Mouse (Mus musculus): ENCODE results near the gene Ier5l. TPM values are rescaled to one million over a fixed set of nuclear protein-coding genes. Genes with fewer than 3 reads are reported as not detected.

The Ier5l gene
- polyA plus RNA-seq, 1 experiment: 2.2 TPM

- Histone ChIP-seq H3K27me3 (ENCODE audit: control insufficient read depth, insufficient read depth, low read length) (no peaks in the 10 kb centered on the region), H3K4me3 (ENCODE audit: control insufficient read depth, low read depth, low read length) (no peak overlapping the region), H3K27ac (ENCODE audit: control insufficient read depth, insufficient read depth, low read depth, low read length) (no peak overlapping the region), H3K36me3 (ENCODE audit: control insufficient read depth, insufficient read depth, low read length) (no peaks in the 10 kb centered on the region), H3K4me1 (ENCODE audit: control insufficient read depth, insufficient read depth, low read length) (peaks cover 6% of the 10 kb centered on the region)
- TF ChIP-seq POLR2A (IDR thresholded peaks at IDR 0.05; ENCODE audit: control insufficient read depth, low read depth, low read length) (no peak), CTCF (IDR thresholded peaks at IDR 0.05; ENCODE audit: control insufficient read depth, insufficient read depth, insufficient replicate concordance, low read depth, low read length) (no peak)
Measured at GRCm38 (mm10) chr2:30495909-30496861, 22.2 kb upstream of the Ier5l start.

- H3K27me3 ChIP-seq (ENCODE audit: control insufficient read depth, insufficient read depth, low read length): no peaks in the 10 kb centered on the region
- peaks cover 6% of the 10 kb centered on the region for H3K4me1 ChIP-seq (ENCODE audit: control insufficient read depth, insufficient read depth, low read length)
- H3K36me3 ChIP-seq (ENCODE audit: control insufficient read depth, insufficient read depth, low read length): no peaks in the 10 kb centered on the region
- TF ChIP-seq POLR2A (IDR thresholded peaks at IDR 0.05; ENCODE audit: control insufficient read depth, low read depth, low read length) (no peak), CTCF (IDR thresholded peaks at IDR 0.05; ENCODE audit: control insufficient read depth, insufficient read depth, insufficient replicate concordance, low read depth, low read length) (no peak)
- no peak overlapping the region for H3K4me3 ChIP-seq (ENCODE audit: control insufficient read depth, low read depth, low read length)
- no peak overlapping the region for H3K27ac ChIP-seq (ENCODE audit: control insufficient read depth, insufficient read depth, low read depth, low read length)
Measured at GRCm38 (mm10) chr2:30495000-30495908, 21.2 kb upstream of the Ier5l start.

GRCm38 (mm10) chr2:30490384-30490783 is 16.4 kb upstream of the Ier5l start:
- no peak overlapping the region for H3K27ac ChIP-seq (ENCODE audit: control insufficient read depth, insufficient read depth, low read depth, low read length)
- TF ChIP-seq POLR2A (IDR thresholded peaks at IDR 0.05; ENCODE audit: control insufficient read depth, low read depth, low read length): no peak
- TF ChIP-seq CTCF (IDR thresholded peaks at IDR 0.05; ENCODE audit: control insufficient read depth, insufficient read depth, insufficient replicate concordance, low read depth, low read length): no peak
- no peak overlapping the region for H3K4me3 ChIP-seq (ENCODE audit: control insufficient read depth, low read depth, low read length)
- H3K36me3 ChIP-seq (ENCODE audit: control insufficient read depth, insufficient read depth, low read length): no peaks in the 10 kb centered on the region
- no peaks in the 10 kb centered on the region for H3K4me1 ChIP-seq (ENCODE audit: control insufficient read depth, insufficient read depth, low read length)
- no peaks in the 10 kb centered on the region for H3K27me3 ChIP-seq (ENCODE audit: control insufficient read depth, insufficient read depth, low read length)

GRCm38 (mm10) chr2:30487597-30487996 is 13.6 kb upstream of the Ier5l start:
- no peak overlapping the region for H3K27ac ChIP-seq (ENCODE audit: control insufficient read depth, insufficient read depth, low read depth, low read length)

GRCm38 (mm10) chr2:30478526-30478925 is 4.5 kb upstream of the Ier5l start:
- H3K27ac ChIP-seq (ENCODE audit: control insufficient read depth, insufficient read depth, low read depth, low read length): no peak overlapping the region
- no peaks in the 10 kb centered on the region for H3K27me3 ChIP-seq (ENCODE audit: control insufficient read depth, insufficient read depth, low read length)
- TF ChIP-seq POLR2A (IDR thresholded peaks at IDR 0.05; ENCODE audit: control insufficient read depth, low read depth, low read length): no peak
- no peak for TF ChIP-seq CTCF (IDR thresholded peaks at IDR 0.05; ENCODE audit: control insufficient read depth, insufficient read depth, insufficient replicate concordance, low read depth, low read length)
- H3K4me3 ChIP-seq (ENCODE audit: control insufficient read depth, low read depth, low read length): no peak overlapping the region
- peaks cover 9% of the 10 kb centered on the region for H3K4me1 ChIP-seq (ENCODE audit: control insufficient read depth, insufficient read depth, low read length)
- H3K36me3 ChIP-seq (ENCODE audit: control insufficient read depth, insufficient read depth, low read length): no peaks in the 10 kb centered on the region

More at GRCm38 (mm10) chr2:30487597-30487996, 13.6 kb upstream of the Ier5l start:
- TF ChIP-seq POLR2A (IDR thresholded peaks at IDR 0.05; ENCODE audit: control insufficient read depth, low read depth, low read length) (no peak), CTCF (IDR thresholded peaks at IDR 0.05; ENCODE audit: control insufficient read depth, insufficient read depth, insufficient replicate concordance, low read depth, low read length) (no peak)
- no peak overlapping the region for H3K4me3 ChIP-seq (ENCODE audit: control insufficient read depth, low read depth, low read length)
- H3K27me3 ChIP-seq (ENCODE audit: control insufficient read depth, insufficient read depth, low read length): no peaks in the 10 kb centered on the region
- H3K36me3 ChIP-seq (ENCODE audit: control insufficient read depth, insufficient read depth, low read length): no peaks in the 10 kb centered on the region
- H3K4me1 ChIP-seq (ENCODE audit: control insufficient read depth, insufficient read depth, low read length): no peaks in the 10 kb centered on the region

GRCm38 (mm10) chr2:30476241-30476640 is 2.2 kb upstream of the Ier5l start:
- Histone ChIP-seq H3K27me3 (ENCODE audit: control insufficient read depth, insufficient read depth, low read length) (no peaks in the 10 kb centered on the region), H3K4me3 (ENCODE audit: control insufficient read depth, low read depth, low read length) (no peak overlapping the region), H3K27ac (ENCODE audit: control insufficient read depth, insufficient read depth, low read depth, low read length) (no peak overlapping the region), H3K36me3 (ENCODE audit: control insufficient read depth, insufficient read depth, low read length) (no peaks in the 10 kb centered on the region), H3K4me1 (ENCODE audit: control insufficient read depth, insufficient read depth, low read length) (peaks cover 22% of the 10 kb centered on the region)
- TF ChIP-seq CTCF (IDR thresholded peaks at IDR 0.05; ENCODE audit: control insufficient read depth, insufficient read depth, insufficient replicate concordance, low read depth, low read length) (no peak), POLR2A (IDR thresholded peaks at IDR 0.05; ENCODE audit: control insufficient read depth, low read depth, low read length) (no peak)

- no peaks in the 10 kb centered on the region for H3K27me3 ChIP-seq (ENCODE audit: control insufficient read depth, insufficient read depth, low read length)
- TF ChIP-seq CTCF (IDR thresholded peaks at IDR 0.05; ENCODE audit: control insufficient read depth, insufficient read depth, insufficient replicate concordance, low read depth, low read length) (no peak), POLR2A (IDR thresholded peaks at IDR 0.05; ENCODE audit: control insufficient read depth, low read depth, low read length) (no peak)
- H3K4me3 ChIP-seq (ENCODE audit: control insufficient read depth, low read depth, low read length): no peak overlapping the region
- H3K4me1 ChIP-seq (ENCODE audit: control insufficient read depth, insufficient read depth, low read length): peaks cover 28% of the 10 kb centered on the region
- H3K27ac ChIP-seq (ENCODE audit: control insufficient read depth, insufficient read depth, low read depth, low read length): no peak overlapping the region
- H3K36me3 ChIP-seq (ENCODE audit: control insufficient read depth, insufficient read depth, low read length): no peaks in the 10 kb centered on the region
Measured at GRCm38 (mm10) chr2:30475457-30475856, 1.4 kb upstream of the Ier5l start.

Data from testis, adult 2 months (tissue).